Mouse (Mus musculus) CD4-positive helper T cell, adult 2 months (primary cell): ENCODE results near the gene Fam185a.
A peak's percentile ranks its signal among the peaks of the same experiment; 100 is the strongest.

ENCODE experiments used
- DNase-seq: peaks from one replicate; pipeline ENCODE4 v3.0.0-alpha.2; 2012; ENCODE audit warnings: low read depth, missing footprints, low spot score

Fam185a gene

GRCm38 (mm10) chr5:21493294-21493999 is 68.7 kb downstream of the Fam185a start:
- no peak for DNase-seq

- no peak for DNase-seq
These were observed 70.0 kb downstream of the Fam185a start for GRCm38 (mm10) chr5:21494781-21495180.

DNA sequence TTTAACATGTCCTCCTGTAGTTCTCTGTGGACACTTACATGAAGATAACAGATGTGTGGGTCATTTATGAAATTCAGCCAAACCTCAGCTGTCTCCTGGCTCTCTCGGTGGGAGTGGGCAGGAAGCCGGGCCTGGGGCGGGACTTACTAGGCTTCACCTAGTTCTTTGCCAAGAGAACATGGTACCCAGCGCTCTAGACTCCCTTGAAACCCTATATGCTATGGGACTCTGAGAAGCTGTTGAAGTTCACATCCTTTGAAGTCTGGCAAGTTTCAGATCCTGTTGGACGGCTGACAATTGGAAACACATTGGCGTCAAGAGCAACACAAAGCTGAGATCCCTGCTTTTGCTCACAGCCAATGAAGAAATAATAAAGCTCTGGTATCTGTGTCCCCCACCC is 71.6 kb downstream of the Fam185a start:
- DNase-seq, result no peak

GRCm38 (mm10) chr5:21496881-21497280 is 72.1 kb downstream of the Fam185a start:
- DNase-seq, result no peak

DNA sequence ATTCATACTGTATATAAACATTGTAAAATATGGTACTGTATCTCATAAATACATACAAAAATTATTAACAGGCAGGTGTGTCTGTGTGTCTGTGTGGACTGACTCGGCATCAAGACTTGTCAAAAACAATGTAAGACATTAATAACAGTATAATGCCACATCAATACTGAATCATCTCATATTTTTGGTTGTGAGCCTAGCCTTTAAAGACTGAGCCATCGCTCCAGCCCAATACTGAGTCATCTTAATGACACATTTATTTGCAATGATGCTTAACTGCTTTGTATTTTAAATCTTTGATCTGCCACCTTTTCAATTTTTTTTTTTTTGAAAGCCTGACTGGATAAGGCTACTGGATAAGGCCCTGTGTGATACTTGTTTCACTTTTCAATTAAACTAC is 73.7 kb downstream of the Fam185a start:
- no peak for DNase-seq

GRCm38 (mm10) chr5:21498925-21499324 is 74.2 kb downstream of the Fam185a start:
- DNase-seq, result no peak

DNA sequence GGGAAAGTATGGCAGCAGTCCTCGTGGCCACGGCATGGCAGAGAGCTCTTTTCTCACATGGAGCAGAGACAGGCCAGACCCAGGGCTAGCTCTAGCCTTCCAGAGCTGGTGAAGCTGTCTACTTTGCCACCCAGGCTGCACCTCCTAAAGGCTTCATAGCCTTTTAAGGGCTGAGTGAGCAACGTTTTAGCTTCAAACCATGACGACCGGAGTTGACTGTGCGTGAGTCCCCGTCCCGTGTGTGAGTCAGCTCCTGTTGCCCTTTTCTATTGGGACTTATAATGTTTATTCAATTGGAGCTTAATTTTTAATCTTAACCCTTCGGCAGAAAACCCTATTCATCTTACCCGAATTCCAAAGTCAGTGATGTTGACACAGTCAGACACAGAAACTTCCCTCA is 75.4 kb downstream of the Fam185a start:
- no peak for DNase-seq

GRCm38 (mm10) chr5:21500941-21501340 is 76.2 kb downstream of the Fam185a start:
- no peak for DNase-seq

- no peak for DNase-seq
These were observed 78.3 kb downstream of the Fam185a start for GRCm38 (mm10) chr5:21502936-21503610.

DNA sequence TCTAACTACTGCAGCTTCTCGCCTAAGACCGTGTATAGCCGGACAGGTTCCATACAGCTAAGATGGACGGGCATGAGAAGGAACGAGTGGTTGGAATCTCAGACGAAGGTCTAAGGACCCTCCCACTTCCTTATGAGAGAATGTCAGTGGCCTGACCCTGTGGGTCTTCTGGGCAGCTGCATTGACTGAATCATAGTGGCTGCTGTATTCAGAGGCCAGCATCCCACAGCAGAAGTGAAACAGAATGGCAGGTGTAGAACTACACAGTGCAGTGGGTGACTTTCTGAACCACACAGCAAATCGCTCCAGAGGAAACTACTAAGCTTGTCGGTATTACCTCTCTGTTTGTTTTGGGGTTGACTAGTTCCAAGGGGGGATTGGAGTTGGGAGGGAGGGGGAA is 80.4 kb downstream of the Fam185a start:
- no peak for DNase-seq

GRCm38 (mm10) chr5:21506887-21507286 is 82.1 kb downstream of the Fam185a start:
- DNase-seq, result no peak

GRCm38 (mm10) chr5:21509801-21510200 is 85.0 kb downstream of the Fam185a start:
- no peak for DNase-seq

- DNase-seq, result no peak
These were observed 88.6 kb downstream of the Fam185a start for GRCm38 (mm10) chr5:21513363-21513762.

DNA sequence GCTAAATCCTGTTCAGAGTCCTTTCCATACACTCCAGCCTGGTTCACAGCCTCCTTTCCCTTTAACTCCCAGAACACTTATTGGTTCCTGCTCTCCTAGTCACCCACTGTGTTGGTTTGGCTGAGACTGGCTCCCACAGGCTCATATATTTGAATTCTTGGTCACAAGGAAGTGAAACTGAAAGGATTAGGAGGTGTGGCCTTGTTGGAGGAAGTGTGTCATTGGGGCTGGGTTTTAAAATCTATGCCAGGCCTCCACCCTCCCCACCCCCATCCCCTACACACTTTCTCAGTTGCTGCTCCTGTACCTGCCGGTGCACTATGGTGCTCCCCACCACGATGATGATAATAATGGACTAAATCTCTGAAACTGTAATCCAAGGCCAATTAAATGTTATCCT is 92.8 kb downstream of the Fam185a start:
- peak; percentile 22 for DNase-seq

GRCm38 (mm10) chr5:21518207-21518606 is 93.4 kb downstream of the Fam185a start:
- no peak for DNase-seq

DNA sequence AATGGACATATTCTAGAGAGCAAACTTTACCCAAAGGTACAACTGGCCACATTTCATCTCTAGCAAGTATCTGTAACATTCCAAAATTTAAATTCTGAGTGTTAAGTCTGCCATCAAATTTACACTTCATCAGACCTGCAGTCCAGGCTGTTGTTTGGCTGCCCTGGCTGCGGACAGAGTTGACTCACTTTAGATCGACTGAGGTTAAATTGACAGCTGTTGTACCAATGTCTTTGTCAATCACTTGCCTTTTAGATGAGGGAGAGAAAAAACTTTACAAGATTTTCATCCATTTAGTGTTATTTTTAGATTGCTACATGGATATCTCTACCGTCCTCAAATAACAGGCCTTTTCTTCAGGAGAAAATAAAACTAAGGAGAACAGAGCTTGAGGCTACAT is 94.4 kb downstream of the Fam185a start:
- no peak for DNase-seq

- DNase-seq, result no peak
These were observed 102.2 kb downstream of the Fam185a start for GRCm38 (mm10) chr5:21526835-21527485.

- no peak for DNase-seq
These were observed 102.7 kb downstream of the Fam185a start for GRCm38 (mm10) chr5:21527488-21527911.

DNA sequence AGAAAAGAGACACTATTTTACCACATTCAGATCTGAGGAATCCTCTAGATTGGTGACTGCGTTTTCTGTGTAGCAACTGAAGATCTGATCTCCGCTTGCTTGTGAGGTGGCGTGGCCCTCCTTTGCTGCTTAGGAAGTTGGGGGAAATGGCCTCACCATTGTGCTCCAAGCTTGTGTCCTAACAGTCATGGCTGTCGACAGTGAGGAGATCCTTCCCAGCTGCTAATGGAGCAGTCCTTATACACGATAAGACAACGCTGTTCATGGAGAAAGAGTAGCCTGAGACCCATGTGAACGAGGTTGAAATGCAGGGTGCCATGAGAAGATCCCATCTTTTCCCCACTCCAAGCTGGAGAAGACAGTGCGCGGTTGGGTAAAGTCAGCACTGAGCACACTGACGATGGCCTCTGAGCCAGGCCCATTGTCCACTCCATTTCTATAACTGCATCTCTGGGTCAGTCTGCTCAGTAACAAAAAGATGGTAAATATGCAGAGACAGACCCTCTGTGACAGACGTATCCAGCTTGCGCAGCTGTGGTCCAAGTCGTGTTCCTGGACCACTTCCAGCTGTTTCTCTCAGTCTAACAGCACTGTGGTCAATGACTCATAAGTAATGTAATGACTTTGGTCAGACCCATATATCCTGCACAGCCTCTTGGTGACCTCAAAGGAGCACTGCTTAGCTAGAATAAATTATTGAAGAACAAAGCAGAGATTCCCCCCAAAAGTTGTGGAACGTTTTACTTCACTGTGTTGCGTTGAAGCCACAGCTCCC is 103.5 kb downstream of the Fam185a start:
- DNase-seq, result no peak

- DNase-seq, result no peak
These were observed 104.5 kb downstream of the Fam185a start for GRCm38 (mm10) chr5:21529110-21529720.
